Mouse (Mus musculus): ENCODE measurements around the gene Kdm8. TPM values are rescaled to one million over a fixed set of nuclear protein-coding genes. Genes with fewer than 3 reads are reported as not detected.

Kdm8 gene
- polyA plus RNA-seq, 1 experiment from 2014 or later: 15.2 TPM

GRCm38 (mm10) chr7:125495864-125496440 is 51.5 kb downstream of the Kdm8 start:
- H3K4me2 ChIP-seq (ENCODE audit: low read depth, severe bottlenecking): no peak overlapping the region
- no peak for ATAC-seq (ENCODE audit: insufficient number of reproducible peaks, low FRiP score, low TSS enrichment, low read depth)
- H3K4me3 ChIP-seq (ENCODE audit: low read depth, low read length): no peak overlapping the region
- no peaks in the 10 kb centered on the region for H3K9me3 ChIP-seq (ENCODE audit: control insufficient read depth, low read length)
- DNase-seq (ENCODE audit: low spot score): no peak
- H3K27ac ChIP-seq (replicated peaks; ENCODE audit: low read depth, low read length): no peak overlapping the region
- H3K9ac ChIP-seq (ENCODE audit: low read length): no peak overlapping the region
- WGBS: 86% methylated on average over 6 of the region's 6 CpGs
- H3K36me3 ChIP-seq (ENCODE audit: control insufficient read depth, insufficient read depth, low read length): no peaks in the 10 kb centered on the region
- no peaks in the 10 kb centered on the region for H3K27me3 ChIP-seq (ENCODE audit: control insufficient read depth, insufficient read depth, low read length)
- 0 out of 2 replicates have a peak, but pooled peaks cover 2% of the 10 kb centered on the region for H3K4me1 ChIP-seq (ENCODE audit: control insufficient read depth, insufficient read depth, low read length)

GRCm38 (mm10) chr7:125499927-125500868 is 55.7 kb downstream of the Kdm8 start:
- ATAC-seq (ENCODE audit: insufficient number of reproducible peaks, low FRiP score, low TSS enrichment, low read depth) (no peak), DNase-seq (ENCODE audit: low spot score) (no peak)
- Histone ChIP-seq H3K4me1 (ENCODE audit: control insufficient read depth, insufficient read depth, low read length) (no peaks in the 10 kb centered on the region), H3K9me3 (ENCODE audit: control insufficient read depth, low read length) (no peaks in the 10 kb centered on the region), H3K4me2 (ENCODE audit: low read depth, severe bottlenecking) (no peak overlapping the region), H3K4me3 (ENCODE audit: low read depth, low read length) (no peak overlapping the region), H3K36me3 (ENCODE audit: control insufficient read depth, insufficient read depth, low read length) (no peaks in the 10 kb centered on the region; the same call in 1 of the 2 replicates), H3K27ac (replicated peaks; ENCODE audit: low read depth, low read length) (no peak overlapping the region), H3K27me3 (ENCODE audit: control insufficient read depth, insufficient read depth, low read length) (no peaks in the 10 kb centered on the region), H3K9ac (ENCODE audit: low read length) (no peak overlapping the region)
- WGBS: 86% methylated on average over 13 of the region's 13 CpGs

- no peak overlapping the region for H3K4me3 ChIP-seq (ENCODE audit: low read depth, low read length)
- 90% methylated on average over 7 of the region's 7 CpGs for WGBS
Measured at GRCm38 (mm10) chr7:125500879-125501278, 56.4 kb downstream of the Kdm8 start.

GRCm38 (mm10) chr7:125503374-125504092 is 59.1 kb downstream of the Kdm8 start:
- Histone ChIP-seq H3K4me1 (ENCODE audit: control insufficient read depth, insufficient read depth, low read length) (no peaks in the 10 kb centered on the region), H3K4me3 (ENCODE audit: low read depth, low read length) (no peak overlapping the region), H3K4me2 (ENCODE audit: low read depth, severe bottlenecking) (no peak overlapping the region), H3K36me3 (ENCODE audit: control insufficient read depth, insufficient read depth, low read length) (no peaks in the 10 kb centered on the region; the same call in 1 of the 2 replicates), H3K27me3 (ENCODE audit: control insufficient read depth, insufficient read depth, low read length) (no peaks in the 10 kb centered on the region), H3K9me3 (ENCODE audit: control insufficient read depth, low read length) (no peaks in the 10 kb centered on the region), H3K27ac (replicated peaks; ENCODE audit: low read depth, low read length) (no peak overlapping the region), H3K9ac (ENCODE audit: low read length) (no peak overlapping the region)
- DNase-seq (ENCODE audit: low spot score): no peak
- 84% methylated on average over 5 of the region's 5 CpGs for WGBS
- ATAC-seq (ENCODE audit: insufficient number of reproducible peaks, low FRiP score, low TSS enrichment, low read depth): no peak

More at GRCm38 (mm10) chr7:125500879-125501278, 56.4 kb downstream of the Kdm8 start:
- ATAC-seq (ENCODE audit: insufficient number of reproducible peaks, low FRiP score, low TSS enrichment, low read depth) (no peak), DNase-seq (ENCODE audit: low spot score) (no peak)
- Histone ChIP-seq H3K9me3 (ENCODE audit: control insufficient read depth, low read length) (no peaks in the 10 kb centered on the region), H3K36me3 (ENCODE audit: control insufficient read depth, insufficient read depth, low read length) (no peaks in the 10 kb centered on the region; the same call in 1 of the 2 replicates), H3K27ac (replicated peaks; ENCODE audit: low read depth, low read length) (no peak overlapping the region), H3K4me1 (ENCODE audit: control insufficient read depth, insufficient read depth, low read length) (no peaks in the 10 kb centered on the region), H3K9ac (ENCODE audit: low read length) (no peak overlapping the region), H3K4me2 (ENCODE audit: low read depth, severe bottlenecking) (no peak overlapping the region), H3K27me3 (ENCODE audit: control insufficient read depth, insufficient read depth, low read length) (no peaks in the 10 kb centered on the region)

GRCm38 (mm10) chr7:125504618-125505017 is 60.1 kb downstream of the Kdm8 start:
- Histone ChIP-seq H3K36me3 (ENCODE audit: control insufficient read depth, insufficient read depth, low read length) (no peaks in the 10 kb centered on the region; the same call in 1 of the 2 replicates), H3K4me3 (ENCODE audit: low read depth, low read length) (no peak overlapping the region), H3K4me1 (ENCODE audit: control insufficient read depth, insufficient read depth, low read length) (no peaks in the 10 kb centered on the region), H3K9me3 (ENCODE audit: control insufficient read depth, low read length) (no peaks in the 10 kb centered on the region), H3K27ac (replicated peaks; ENCODE audit: low read depth, low read length) (no peak overlapping the region), H3K4me2 (ENCODE audit: low read depth, severe bottlenecking) (no peak overlapping the region), H3K27me3 (ENCODE audit: control insufficient read depth, insufficient read depth, low read length) (no peaks in the 10 kb centered on the region), H3K9ac (ENCODE audit: low read length) (no peak overlapping the region)
- WGBS: 92% methylated on average over 5 of the region's 5 CpGs
- ATAC-seq (ENCODE audit: insufficient number of reproducible peaks, low FRiP score, low TSS enrichment, low read depth) (no peak), DNase-seq (ENCODE audit: low spot score) (no peak)

- no peak overlapping the region for H3K4me2 ChIP-seq (ENCODE audit: low read depth, severe bottlenecking)
- DNase-seq (ENCODE audit: low spot score): no peak
- no peaks in the 10 kb centered on the region for H3K9me3 ChIP-seq (ENCODE audit: control insufficient read depth, low read length)
- 84% methylated on average over 10 of the region's 10 CpGs for WGBS
- no peaks in the 10 kb centered on the region; the same call in 1 of the 2 replicates for H3K36me3 ChIP-seq (ENCODE audit: control insufficient read depth, insufficient read depth, low read length)
- ATAC-seq (ENCODE audit: insufficient number of reproducible peaks, low FRiP score, low TSS enrichment, low read depth): no peak
- H3K4me1 ChIP-seq (ENCODE audit: control insufficient read depth, insufficient read depth, low read length): no peaks in the 10 kb centered on the region
- H3K27me3 ChIP-seq (ENCODE audit: control insufficient read depth, insufficient read depth, low read length): no peaks in the 10 kb centered on the region
- H3K4me3 ChIP-seq (ENCODE audit: low read depth, low read length): no peak overlapping the region
- H3K27ac ChIP-seq (replicated peaks; ENCODE audit: low read depth, low read length): no peak overlapping the region
- H3K9ac ChIP-seq (ENCODE audit: low read length): no peak overlapping the region
Measured at GRCm38 (mm10) chr7:125505568-125505967, 61.1 kb downstream of the Kdm8 start.

- DNase-seq (ENCODE audit: low spot score): no peak
- no peaks in the 10 kb centered on the region for H3K4me1 ChIP-seq (ENCODE audit: control insufficient read depth, insufficient read depth, low read length)
- H3K4me3 ChIP-seq (ENCODE audit: low read depth, low read length): no peak overlapping the region
- H3K4me2 ChIP-seq (ENCODE audit: low read depth, severe bottlenecking): no peak overlapping the region
- no peak for ATAC-seq (ENCODE audit: insufficient number of reproducible peaks, low FRiP score, low TSS enrichment, low read depth)
- H3K27me3 ChIP-seq (ENCODE audit: control insufficient read depth, insufficient read depth, low read length): no peaks in the 10 kb centered on the region
- H3K9me3 ChIP-seq (ENCODE audit: control insufficient read depth, low read length): no peaks in the 10 kb centered on the region
- H3K27ac ChIP-seq (replicated peaks; ENCODE audit: low read depth, low read length): no peak overlapping the region
- 83% methylated on average over 2 of the region's 2 CpGs for WGBS
- H3K9ac ChIP-seq (ENCODE audit: low read length): no peak overlapping the region
- H3K36me3 ChIP-seq (ENCODE audit: control insufficient read depth, insufficient read depth, low read length): no peaks in the 10 kb centered on the region; the same call in 1 of the 2 replicates
Measured at GRCm38 (mm10) chr7:125507279-125507678, 62.8 kb downstream of the Kdm8 start.

- DNase-seq (ENCODE audit: low spot score) (no peak), ATAC-seq (ENCODE audit: insufficient number of reproducible peaks, low FRiP score, low TSS enrichment, low read depth) (no peak)
Measured at GRCm38 (mm10) chr7:125511432-125511831, 67.0 kb downstream of the Kdm8 start.

More at GRCm38 (mm10) chr7:125511432-125511831, 67.0 kb downstream of the Kdm8 start:
- no peaks in the 10 kb centered on the region for H3K36me3 ChIP-seq (ENCODE audit: control insufficient read depth, insufficient read depth, low read length)
- H3K9me3 ChIP-seq (ENCODE audit: control insufficient read depth, low read length): no peaks in the 10 kb centered on the region
- H3K27ac ChIP-seq (replicated peaks; ENCODE audit: low read depth, low read length): no peak overlapping the region
- no peaks in the 10 kb centered on the region for H3K27me3 ChIP-seq (ENCODE audit: control insufficient read depth, insufficient read depth, low read length)
- H3K4me1 ChIP-seq (ENCODE audit: control insufficient read depth, insufficient read depth, low read length): no peaks in the 10 kb centered on the region
- no peak overlapping the region for H3K4me3 ChIP-seq (ENCODE audit: low read depth, low read length)
- no peak overlapping the region for H3K9ac ChIP-seq (ENCODE audit: low read length)
- H3K4me2 ChIP-seq (ENCODE audit: low read depth, severe bottlenecking): no peak overlapping the region
- WGBS: 87% methylated on average over 5 of the region's 5 CpGs
